Mouse (Mus musculus): ENCODE data around the gene Zfp787. TPM values are rescaled to one million over a fixed set of nuclear protein-coding genes. Genes with fewer than 3 reads are reported as not detected.
"Not testable (repeated sequence)": the region's sequence is repeated elsewhere in the genome, so short reads cannot be mapped to it uniquely, and the experiment has no call there.

Zfp787 gene
- 10 to 100 TPM; 37.8 to 38.9 TPM for total RNA-seq (2021)
- long read RNA-seq, experiment 1, transcript Zfp787-201 (3 exons, 1,897 nt) = major isoform, 26 of 32 reads
- long read RNA-seq, experiment 1, partial matches to known transcripts = 4 of 32 reads
- long read RNA-seq, experiment 1, other reads (novel, unspliced or antisense) = 1 of 32 reads
- long read RNA-seq, experiment 2, transcript Zfp787-201 (3 exons, 1,897 nt) = major isoform, 15 of 23 reads
- long read RNA-seq, experiment 2, partial matches to known transcripts = 1 of 23 reads
- long read RNA-seq, experiment 2, other reads (novel, unspliced or antisense) = 3 of 23 reads

GRCm38 (mm10) chr7:6155901-6156411 lies at the start of gene Zfp787:
Gene Zfp787 (minus strand): TSS chr7:6155997.
- intact Hi-C loops (cut with DNase I) = loop anchor here (2.0 to 10.0 kb wide), 2 partner anchors 15 to 1071 kb away; partner anchors contain the start of gene Epn1
- DNase-seq = peak; percentile 97 to 98

- intact Hi-C loops (cut with DNase I) = no loop called here
- no peak for DNase-seq
Measured at GRCm38 (mm10) chr7:6204200-6204599, 48.4 kb upstream of the Zfp787 start.

- no peak for DNase-seq
- intact Hi-C loops (cut with DNase I) = no loop called here
Measured at GRCm38 (mm10) chr7:6196790-6197189, 41.0 kb upstream of the Zfp787 start, which contains the start of gene Galp. Gene Galp (plus strand): TSS chr7:6197090.

- no peak for DNase-seq
- intact Hi-C loops (cut with DNase I) = no loop called here
Measured at GRCm38 (mm10) chr7:6195777-6196176, 40.0 kb upstream of the Zfp787 start.

- DNase-seq = peak; percentile 69 to 79
- intact Hi-C loops (cut with DNase I) = no loop called here
Measured at GRCm38 (mm10) chr7:6194129-6194528, 38.3 kb upstream of the Zfp787 start.

GRCm38 (mm10) chr7:6191376-6191775 lies 35.6 kb upstream of the Zfp787 start:
- intact Hi-C loops (cut with DNase I) = loop anchor here (1.0 to 2.0 kb wide), 2 partner anchors 19 to 64 kb away; partner anchors contain the start of gene Zfp444
- peak; percentile 79 to 87 for DNase-seq

GRCm38 (mm10) chr7:6189542-6189941 lies 33.7 kb upstream of the Zfp787 start:
- DNase-seq = no peak
- intact Hi-C loops (cut with DNase I) = no loop called here

- intact Hi-C loops (cut with DNase I) = no loop called here
- no peak for DNase-seq
Measured at GRCm38 (mm10) chr7:6186756-6187155, 31.0 kb upstream of the Zfp787 start.

- no peak for DNase-seq
- intact Hi-C loops (cut with DNase I) = no loop called here
Measured at GRCm38 (mm10) chr7:6186176-6186575, 30.4 kb upstream of the Zfp787 start.

- intact Hi-C loops (cut with DNase I) = no loop called here
- no peak for DNase-seq
Measured at GRCm38 (mm10) chr7:6185391-6185790, 29.6 kb upstream of the Zfp787 start.

GRCm38 (mm10) chr7:6184521-6184920 lies 28.7 kb upstream of the Zfp787 start:
- DNase-seq = peak in 1 of 2 experiments; percentile 22
- intact Hi-C loops (cut with DNase I) = no loop called here

GRCm38 (mm10) chr7:6183802-6184201 lies 28.0 kb upstream of the Zfp787 start:
- no peak for DNase-seq
- intact Hi-C loops (cut with DNase I) = no loop called here

- intact Hi-C loops (cut with DNase I) = no loop called here
- no peak for DNase-seq
Measured at GRCm38 (mm10) chr7:6182882-6183281, 27.1 kb upstream of the Zfp787 start.

GRCm38 (mm10) chr7:6179013-6179412 lies 23.2 kb upstream of the Zfp787 start:
- intact Hi-C loops (cut with DNase I) = no loop called here
- no peak for DNase-seq

- intact Hi-C loops (cut with DNase I); DNase-seq: not testable (repeated sequence)
Measured at GRCm38 (mm10) chr7:6174365-6174987, 18.7 kb upstream of the Zfp787 start.

- intact Hi-C loops (cut with DNase I) = loop anchor here (1.0 to 2.0 kb wide), 2 partner anchors 17 to 47 kb away; no protein-coding TSS in a partner anchor
- no peak for DNase-seq
Measured at GRCm38 (mm10) chr7:6173872-6174271, 18.1 kb upstream of the Zfp787 start.

- intact Hi-C loops (cut with DNase I) = loop anchor here (1.0 to 2.0 kb wide), 2 partner anchors 18 to 45 kb away; no protein-coding TSS in a partner anchor
- DNase-seq = no peak
Measured at GRCm38 (mm10) chr7:6172674-6173244, 17.0 kb upstream of the Zfp787 start.

GRCm38 (mm10) chr7:6172006-6172649 lies 16.3 kb upstream of the Zfp787 start, which contains the start of gene Zfp444:
Gene Zfp444 (plus strand): TSS chr7:6172226.
- intact Hi-C loops (cut with DNase I) = loop anchor here (2.0 kb wide), 1 partner anchor 19 kb away; no protein-coding TSS in a partner anchor
- peak; percentile 96 for DNase-seq

GRCm38 (mm10) chr7:6171444-6172005 lies 15.7 kb upstream of the Zfp787 start:
- intact Hi-C loops (cut with DNase I) = loop anchor here (2.0 kb wide), 2 partner anchors 15 to 19 kb away; no protein-coding TSS in a partner anchor
- DNase-seq = peak; percentile 50 to 73

- no peak for DNase-seq
- intact Hi-C loops (cut with DNase I) = loop anchor here (2.0 kb wide), 1 partner anchor 14 kb away; no protein-coding TSS in a partner anchor
Measured at GRCm38 (mm10) chr7:6170871-6171270, 15.1 kb upstream of the Zfp787 start.
